Mouse (Mus musculus) hindbrain, embryonic 13.5 days (tissue): Measurements from ENCODE around the gene Acap1. TPM values are rescaled to one million over a fixed set of nuclear protein-coding genes. Genes with fewer than 3 reads are reported as not detected.
A peak's percentile ranks its signal among the peaks of the same experiment; 100 is the strongest.
"Not testable (repeated sequence)": the region's sequence is repeated elsewhere in the genome, so short reads cannot be mapped to it uniquely, and the experiment has no call there.

Experiments
- ATAC-seq: fragments of 200-750 bp; cut with Nextera tagmentation; 2 replicates; pipeline ENCODE4 v1.8.0; 2017; ENCODE audit warnings: moderate TSS enrichment; ENCODE audit not compliant: low FRiP score
- H3K27ac ChIP-seq: fragments of 300-500 bp; sonication (generic); 2 replicates; pipeline ENCODE4 v1.5.1; 2015; ENCODE audit warnings: inconsistent platforms, mild to moderate bottlenecking, moderate library complexity
- H3K27me3 ChIP-seq: fragments of 300-500 bp; sonication (generic); 2 replicates; pipeline ENCODE4 v1.6.1; 2015; ENCODE audit warnings: mild to moderate bottlenecking, inconsistent platforms
- H3K36me3 ChIP-seq: fragments of 300-500 bp; sonication (generic); 2 replicates; pipeline ENCODE4 v1.6.1; 2015; ENCODE audit warnings: mild to moderate bottlenecking, inconsistent platforms
- H3K4me1 ChIP-seq: fragments of 300-500 bp; sonication (generic); replicated peaks from 2 replicates; pipeline ENCODE4 v1.6.1; 2015; ENCODE audit warnings: inconsistent platforms
- H3K4me2 ChIP-seq: fragments of 300-500 bp; sonication (generic); 2 replicates; pipeline ENCODE4 v1.6.1; 2015; ENCODE audit warnings: inconsistent platforms, mild to moderate bottlenecking, moderate library complexity
- H3K4me3 ChIP-seq: fragments of 300-500 bp; sonication (generic); 2 replicates; pipeline ENCODE4 v1.5.1; 2015; ENCODE audit warnings: mild to moderate bottlenecking, inconsistent platforms
- H3K9ac ChIP-seq: fragments of 300-500 bp; sonication (generic); 2 replicates; pipeline ENCODE4 v1.6.1; 2015; ENCODE audit warnings: mild to moderate bottlenecking, inconsistent platforms
- H3K9me3 ChIP-seq: fragments of 300-500 bp; sonication (generic); 2 replicates; pipeline ENCODE4 v1.6.1; 2016; ENCODE audit warnings: inconsistent platforms
- WGBS: fragments of 180-500 bp; shearing (Covaris S2); methylation state at CpG from one replicate; pipeline ENCODE4 v1.1.7; 2015; 5-methylcytosine and 5-hydroxymethylcytosine counted together
- polyA plus RNA-seq: library from polyadenylated mRNA; unstranded; fragments of >200 nt; fragmentation: Nextera tagmentation; extraction: Ambion mirVana; gene quantifications from 2 replicates; pipeline ENCODE4 v1.2.1, GENCODE M21; 2015

Gene Acap1
- polyA plus RNA-seq, 1 experiment from 2014 or later = 0.17 TPM

DNA sequence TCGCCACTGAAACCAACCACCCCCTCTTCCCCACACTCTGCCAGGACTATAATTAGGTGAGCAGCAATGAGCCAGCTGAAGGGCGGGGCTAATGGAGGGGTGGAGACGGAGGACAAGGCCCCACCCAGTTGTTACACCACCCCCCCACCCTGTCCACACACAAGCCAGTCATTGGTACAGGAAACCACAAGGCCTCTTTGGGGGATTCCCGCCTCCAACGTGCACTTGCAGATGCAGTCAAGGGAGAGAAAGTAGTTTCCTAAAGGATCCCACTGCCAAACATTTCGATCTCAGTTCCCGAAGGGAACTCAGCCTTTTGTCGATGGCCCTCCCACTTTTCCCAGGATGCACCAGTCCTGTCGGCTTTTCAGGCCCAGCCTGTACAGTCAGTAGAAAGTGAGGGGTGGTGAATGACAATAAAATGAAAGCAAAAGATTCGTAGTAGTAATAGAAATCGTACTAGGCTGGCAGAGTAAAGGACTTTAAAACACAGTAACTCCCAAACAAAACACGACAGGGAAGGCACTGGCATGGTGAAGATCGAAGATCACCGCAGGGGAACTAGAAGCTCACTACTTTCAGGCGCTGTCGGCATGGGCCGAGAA, 24.4 kb upstream of the Acap1 start:
- Histone ChIP-seq H3K4me2 (peak overlapping the region; percentile 98), H3K27ac (peak overlapping the region; percentile 95), H3K4me3 (peak overlapping the region; percentile 89), H3K36me3 (peaks cover 42% of the 10 kb centered on the region), H3K27me3 (no peaks in the 10 kb centered on the region), H3K9me3 (no peaks in the 10 kb centered on the region), H3K4me1 (peaks cover 43% of the 10 kb centered on the region), H3K9ac (peak overlapping the region; percentile 93)
- no peak for ATAC-seq
- 1% methylated on average over 17 of the region's 17 CpGs for WGBS

GRCm38 (mm10) chr11:69919053-69919452, 23.7 kb upstream of the Acap1 start:
- H3K4me1 ChIP-seq = peaks cover 49% of the 10 kb centered on the region
- 87% methylated on average over 9 of the region's 9 CpGs for WGBS
- no peaks in the 10 kb centered on the region for H3K27me3 ChIP-seq
- peak overlapping the region; percentile 98 for H3K4me2 ChIP-seq
- no peak overlapping the region for H3K27ac ChIP-seq
- peaks cover 43% of the 10 kb centered on the region for H3K36me3 ChIP-seq
- peak overlapping the region; percentile 93 for H3K9ac ChIP-seq
- H3K9me3 ChIP-seq = no peaks in the 10 kb centered on the region
- no peak for ATAC-seq
- H3K4me3 ChIP-seq = peak overlapping the region; percentile 89

- H3K9ac ChIP-seq = no peak overlapping the region
- H3K27me3 ChIP-seq = no peaks in the 10 kb centered on the region
- H3K4me3 ChIP-seq = no peak overlapping the region
- no peak overlapping the region for H3K27ac ChIP-seq
- H3K9me3 ChIP-seq = no peaks in the 10 kb centered on the region
- H3K36me3 ChIP-seq = peaks cover 47% of the 10 kb centered on the region
- no peak overlapping the region for H3K4me2 ChIP-seq
- 88% methylated on average over 5 of the region's 5 CpGs for WGBS
- ATAC-seq = no peak
- peaks cover 55% of the 10 kb centered on the region for H3K4me1 ChIP-seq
These were observed 22.8 kb upstream of the Acap1 start for GRCm38 (mm10) chr11:69918118-69918517.

- no peak overlapping the region for H3K4me3 ChIP-seq
- peaks cover 53% of the 10 kb centered on the region for H3K36me3 ChIP-seq
- WGBS = 88% methylated on average over 8 of the region's 8 CpGs
- no peak overlapping the region; the same call in 1 of the 2 replicates for H3K9ac ChIP-seq
- no peak for ATAC-seq
- H3K4me1 ChIP-seq = peaks cover 56% of the 10 kb centered on the region
- H3K4me2 ChIP-seq = no peak overlapping the region
- no peaks in the 10 kb centered on the region for H3K27me3 ChIP-seq
- no peaks in the 10 kb centered on the region for H3K9me3 ChIP-seq
- no peak overlapping the region for H3K27ac ChIP-seq
These were observed 22.1 kb upstream of the Acap1 start for GRCm38 (mm10) chr11:69917379-69917948.

DNA sequence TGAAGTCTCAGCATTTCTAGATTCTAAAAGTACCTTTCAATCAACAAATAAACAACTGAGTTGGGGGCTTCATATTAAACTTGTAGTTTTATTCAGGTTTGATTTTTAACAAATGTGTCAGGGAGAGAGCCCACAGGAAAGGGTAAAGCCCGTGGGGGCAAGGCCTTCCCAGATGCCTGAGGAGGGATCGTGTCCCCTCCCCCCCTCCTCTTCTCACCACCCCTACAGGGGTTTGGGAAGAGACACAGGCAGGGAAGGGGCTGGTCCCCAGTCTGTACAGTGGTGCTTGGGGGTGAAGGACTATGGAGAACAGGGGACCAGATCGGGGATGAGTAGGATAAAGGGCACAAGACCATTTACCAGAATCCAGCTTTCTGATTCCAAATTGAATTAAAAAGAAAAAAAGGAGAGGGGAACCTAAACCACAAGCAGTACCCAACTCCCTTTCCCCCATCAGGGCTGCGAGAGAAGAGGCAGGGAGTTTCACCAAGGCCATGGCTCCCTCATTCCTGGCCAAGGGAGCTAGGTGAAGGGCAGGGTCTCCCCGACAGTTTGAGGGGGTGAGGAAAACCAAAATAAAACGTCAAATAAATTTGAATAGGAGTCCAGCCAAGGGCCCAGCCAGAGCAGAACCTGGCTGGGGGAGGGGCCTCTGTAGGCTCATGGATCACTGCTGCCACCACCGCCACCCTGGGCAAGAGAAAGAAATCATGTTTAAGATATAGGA, 21.5 kb upstream of the Acap1 start:
- not testable (repeated sequence) for H3K4me3 ChIP-seq, H3K9me3 ChIP-seq, H3K27ac ChIP-seq, H3K9ac ChIP-seq, H3K27me3 ChIP-seq, ATAC-seq, H3K4me2 ChIP-seq
- peaks cover 51% of the 10 kb centered on the region for H3K4me1 ChIP-seq
- peaks cover 60% of the 10 kb centered on the region for H3K36me3 ChIP-seq
- 64% methylated on average over 7 of the region's 7 CpGs for WGBS

DNA sequence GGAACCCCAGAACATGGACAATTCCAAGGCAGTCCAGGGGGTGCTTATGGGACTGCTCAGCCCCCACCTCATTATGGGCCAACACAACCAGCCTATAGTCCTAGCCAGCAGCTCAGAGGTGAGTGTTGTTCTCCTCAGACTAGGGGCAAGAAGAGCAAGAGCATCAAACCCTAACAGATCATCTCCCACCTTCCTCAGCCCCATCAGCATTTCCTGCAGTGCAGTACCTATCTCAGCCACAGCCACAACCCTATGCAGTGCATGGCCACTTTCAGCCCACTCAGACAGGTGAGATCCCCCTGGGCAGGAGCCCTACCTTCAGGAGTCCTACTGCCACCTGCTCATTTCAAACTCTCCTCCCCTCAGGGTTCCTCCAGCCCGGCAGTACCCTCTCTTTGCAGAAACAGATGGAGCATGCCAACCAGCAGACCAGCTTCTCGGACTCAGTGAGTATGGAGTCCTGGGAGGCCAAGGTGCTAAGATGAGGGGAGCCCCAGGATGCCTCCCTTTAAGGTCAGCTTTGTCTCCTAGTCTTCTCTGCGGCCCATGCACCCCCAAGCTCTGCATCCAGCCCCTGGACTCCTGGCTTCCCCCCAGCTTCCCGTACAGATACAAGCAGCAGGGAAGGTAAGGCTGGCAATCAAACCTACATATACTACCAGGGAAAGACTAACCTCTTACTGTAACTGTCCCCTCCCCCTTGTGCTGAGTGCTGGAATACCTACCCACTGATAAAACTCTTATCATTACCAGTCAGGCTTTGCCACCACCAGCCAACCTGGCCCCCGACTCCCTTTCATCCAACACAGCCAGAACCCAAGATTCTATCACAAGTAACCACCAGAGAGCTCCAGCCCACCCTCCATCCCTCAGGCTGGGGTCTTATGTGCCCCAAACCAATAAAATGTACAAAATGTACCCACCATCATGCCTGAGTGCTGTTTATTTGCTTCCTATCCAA, 20.6 kb upstream of the Acap1 start:
- H3K36me3 ChIP-seq = peaks cover 68% of the 10 kb centered on the region
- H3K4me2 ChIP-seq = no peak overlapping the region
- H3K27ac ChIP-seq = no peak overlapping the region
- H3K4me3 ChIP-seq = peak overlapping the region; percentile 4; the same call in 1 of the 2 replicates
- H3K4me1 ChIP-seq = peaks cover 51% of the 10 kb centered on the region
- no peak for ATAC-seq
- 67% methylated on average over 5 of the region's 5 CpGs for WGBS
- H3K9ac ChIP-seq = peak overlapping the region; percentile 35; the same call in 1 of the 2 replicates
- no peaks in the 10 kb centered on the region for H3K27me3 ChIP-seq
- H3K9me3 ChIP-seq = no peaks in the 10 kb centered on the region

DNA sequence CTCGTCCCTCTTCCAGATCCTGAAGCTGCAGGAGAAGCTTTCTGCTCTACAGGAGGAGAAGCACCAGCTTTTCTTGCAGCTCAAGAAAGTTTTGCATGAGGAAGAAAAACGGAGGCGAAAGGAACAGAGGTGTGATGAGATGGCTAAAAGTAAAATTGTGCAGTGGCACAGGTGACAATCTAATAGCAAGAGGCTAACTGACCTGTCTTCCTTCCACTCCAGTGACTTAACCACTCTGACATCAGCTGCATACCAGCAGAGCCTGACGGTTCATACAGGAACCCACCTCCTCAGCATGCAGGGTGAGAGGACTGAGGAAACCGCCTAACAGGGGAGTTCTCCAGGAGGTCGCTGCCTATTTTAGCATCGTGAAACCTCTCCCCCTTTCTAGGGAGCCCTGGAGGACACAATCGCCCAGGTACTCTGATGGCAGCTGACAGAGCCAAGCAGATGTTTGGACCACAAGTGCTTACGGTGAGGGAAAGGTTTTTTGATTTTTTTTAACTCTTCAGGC, 19.6 kb upstream of the Acap1 start:
- H3K4me1 ChIP-seq = peaks cover 47% of the 10 kb centered on the region
- H3K4me2 ChIP-seq = peak overlapping the region; percentile 100
- H3K9ac ChIP-seq = peak overlapping the region; percentile 91
- no peak for ATAC-seq
- no peaks in the 10 kb centered on the region for H3K9me3 ChIP-seq
- 38% methylated on average over 9 of the region's 9 CpGs for WGBS
- no peaks in the 10 kb centered on the region for H3K27me3 ChIP-seq
- peaks cover 78% of the 10 kb centered on the region for H3K36me3 ChIP-seq
- H3K27ac ChIP-seq = no peak overlapping the region
- H3K4me3 ChIP-seq = peak overlapping the region; percentile 91

- H3K36me3 ChIP-seq = peaks cover 84% of the 10 kb centered on the region
- 3% methylated on average over 17 of the region's 17 CpGs for WGBS
- H3K9me3 ChIP-seq = no peaks in the 10 kb centered on the region
- peak overlapping the region; percentile 91 for H3K4me3 ChIP-seq
- H3K4me1 ChIP-seq = peaks cover 41% of the 10 kb centered on the region
- peak overlapping the region; percentile 91 for H3K27ac ChIP-seq
- H3K9ac ChIP-seq = peak overlapping the region; percentile 91
- H3K4me2 ChIP-seq = peak overlapping the region; percentile 100
- no peaks in the 10 kb centered on the region for H3K27me3 ChIP-seq
- ATAC-seq = no peak
These were observed 19.0 kb upstream of the Acap1 start for GRCm38 (mm10) chr11:69914372-69914764.

- Histone ChIP-seq H3K4me1 (peaks cover 35% of the 10 kb centered on the region), H3K4me2 (peak within 1 kb of the TSS; percentile 100), H3K27me3 (no peaks in the 10 kb centered on the region), H3K36me3 (peaks cover 87% of the 10 kb centered on the region), H3K27ac (peak within 1 kb of the TSS; percentile 91), H3K4me3 (peak within 1 kb of the TSS; percentile 91), H3K9ac (peak within 1 kb of the TSS; percentile 91), H3K9me3 (no peaks in the 10 kb centered on the region)
- peak; percentile 89 for ATAC-seq
- 2% methylated on average over 61 of the region's 61 CpGs for WGBS
These were observed 18.4 kb upstream of the Acap1 start, which contains the start of gene Gps2 for GRCm38 (mm10) chr11:69913554-69914371. TSS of gene Gps2 (plus strand) at chr11:69913888.

DNA sequence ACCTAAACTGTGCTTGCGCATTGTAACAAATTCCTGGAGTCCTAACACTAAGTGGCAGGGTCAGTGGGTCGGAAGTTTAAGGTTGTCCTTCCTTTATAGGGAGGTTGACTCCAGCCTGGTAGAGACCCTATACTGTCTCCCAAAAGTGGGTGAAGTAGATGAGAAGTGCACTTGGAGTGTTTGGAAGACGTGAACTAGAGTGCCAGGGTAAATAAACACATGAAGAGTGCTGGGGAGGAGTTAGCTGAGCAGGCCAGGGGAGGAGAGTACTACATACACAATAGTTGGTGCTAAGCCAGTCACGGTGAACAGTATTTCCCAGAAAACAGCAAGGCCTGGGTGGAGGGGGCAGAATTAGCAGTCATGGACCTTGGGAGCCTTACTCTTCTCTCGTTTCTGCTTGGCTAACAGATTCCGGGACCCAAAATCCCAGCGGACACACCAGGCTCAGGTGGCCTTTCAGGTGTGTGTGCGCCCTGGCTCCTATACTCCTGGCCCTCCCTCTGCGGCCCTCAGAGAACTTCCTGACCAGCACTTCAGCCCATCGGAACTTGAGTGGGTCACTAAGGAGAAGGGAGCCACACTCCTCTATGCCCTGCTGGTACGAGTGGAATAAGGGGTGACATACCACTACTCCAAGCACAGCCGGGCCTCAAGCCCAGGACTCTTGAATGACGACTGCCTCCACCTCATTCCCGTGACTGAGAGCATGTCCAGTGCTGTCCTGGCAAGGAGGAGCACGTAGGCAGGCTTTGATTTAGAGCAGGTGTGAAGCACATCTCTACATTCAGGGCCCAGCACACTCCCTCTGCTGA, 17.6 kb upstream of the Acap1 start:
- peak overlapping the region; percentile 91 for H3K27ac ChIP-seq
- H3K4me3 ChIP-seq = peak overlapping the region; percentile 91
- 79% methylated on average over 15 of the region's 15 CpGs for WGBS
- H3K9me3 ChIP-seq = no peaks in the 10 kb centered on the region
- ATAC-seq = peak; percentile 29
- H3K4me2 ChIP-seq = peak overlapping the region; percentile 100
- H3K4me1 ChIP-seq = peaks cover 31% of the 10 kb centered on the region
- H3K36me3 ChIP-seq = peaks cover 88% of the 10 kb centered on the region
- no peaks in the 10 kb centered on the region for H3K27me3 ChIP-seq
- H3K9ac ChIP-seq = peak overlapping the region; percentile 91
